Mouse (Mus musculus) stomach, postnatal 0 days (tissue): Measurements from ENCODE around the gene Foxr2.

Source experiments
- CTCF ChIP-seq: IDR thresholded peaks from 2 replicates; pipeline ENCODE4 v1.5.1; 2016; ENCODE audit warnings: antibody characterized with exemption, low read depth, mild to moderate bottlenecking, moderate library complexity
- EP300 ChIP-seq: optimal IDR thresholded peaks from 2 replicates; pipeline ENCODE3; 2016; ENCODE audit warnings: antibody characterized with exemption

DNA sequence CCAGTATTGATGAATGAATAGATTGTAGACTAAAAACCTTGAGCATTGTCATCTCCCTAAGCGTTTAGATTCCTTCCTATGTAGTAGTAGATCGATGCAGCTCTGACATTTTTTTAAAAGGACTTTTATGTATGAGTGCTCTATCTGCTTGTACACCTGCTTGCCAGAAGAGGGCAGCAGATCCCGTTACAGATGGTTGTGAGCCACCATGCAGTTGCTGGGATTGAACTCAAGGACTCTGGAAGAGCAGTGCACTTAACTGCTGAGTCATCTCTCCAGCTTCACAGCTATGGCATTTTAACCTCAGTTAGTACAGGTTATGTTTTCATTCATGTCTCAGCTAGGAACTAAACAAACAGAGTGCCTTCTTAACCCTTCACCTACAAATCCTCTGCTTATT, 36.7 kb downstream of the Foxr2 start:
- TF ChIP-seq EP300 (no peak), CTCF (peak; percentile 71)
